In genomic region chr5:33438214-33438613, GRCm38 (mm10) we compare ENCODE assay signal across 8 mouse cellular contexts. TPM values are rescaled to one million over a fixed set of nuclear protein-coding genes. Genes with fewer than 3 reads are reported as not detected.
A peak's percentile ranks its signal among the peaks of the same experiment; 100 is the strongest.
DNase-seq lines count a peak whose midpoint lies in the region; ATAC-seq and TF ChIP-seq lines count a peak whose summit lies in the region.

No protein-coding gene starts in this region.

- H3ac ChIP-seq in C2C12 (ENCODE audit: control insufficient read depth, insufficient read length, low read depth), result no peak overlapping the region

- no peaks in the 10 kb centered on the region for H3K79me3 ChIP-seq in C2C12 (ENCODE audit: low read depth)

- no peak overlapping the region for H3K4me2 ChIP-seq in embryonic facial prominence, embryonic 14.5 days (ENCODE audit: low read depth, low read length)
- no peak overlapping the region for H3K4me2 ChIP-seq in heart, postnatal 0 days (ENCODE audit: low read depth, low read length)

- TF ChIP-seq EP300 in heart, postnatal 0 days (IDR thresholded peaks at IDR 0.05; ENCODE audit: low read depth), result no peak; the same call in 1 of the 2 replicates

- WGBS in embryonic facial prominence, embryonic 14.5 days, result 1% methylated on average over 23 of the region's 23 CpGs
- WGBS in heart, postnatal 0 days, result 2% methylated on average over 23 of the region's 23 CpGs
- WGBS in lung, adult 2 months, result 2% methylated on average over 23 of the region's 23 CpGs

- peaks cover 56% of the 10 kb centered on the region for H3K27me3 ChIP-seq in C2C12 (ENCODE audit: control insufficient read depth, insufficient read depth, insufficient read length)
- peaks cover 72% of the 10 kb centered on the region for H3K27me3 ChIP-seq in embryonic facial prominence, embryonic 14.5 days (replicated peaks; ENCODE audit: control insufficient read depth, insufficient read depth, low read length)
- peaks cover 75% of the 10 kb centered on the region for H3K27me3 ChIP-seq in heart, postnatal 0 days (ENCODE audit: control insufficient read depth, insufficient read depth, low read length)

- no peaks in the 10 kb centered on the region for H3K79me2 ChIP-seq in C2C12 (ENCODE audit: control insufficient read depth, insufficient read depth)

- H3K4me3 ChIP-seq in C2C12 (ENCODE audit: insufficient read depth, poor library complexity, severe bottlenecking), result no peak overlapping the region
- H3K4me3 ChIP-seq in embryonic facial prominence, embryonic 14.5 days (ENCODE audit: low read depth, low read length), result no peak overlapping the region
- no peak overlapping the region for H3K4me3 ChIP-seq in heart, postnatal 0 days (ENCODE audit: low read depth, low read length)
- H3K4me3 ChIP-seq in layer of hippocampus, adult 2 months, result no peak overlapping the region
- H3K4me3 ChIP-seq in lung, adult 2 months (replicated peaks; ENCODE audit: extremely low read depth, low read depth, low read length), result no peak overlapping the region

- no peak overlapping the region for H3K27ac ChIP-seq in embryonic facial prominence, embryonic 14.5 days (replicated peaks; ENCODE audit: low read depth, low read length)
- no peak overlapping the region for H3K27ac ChIP-seq in heart, postnatal 0 days (ENCODE audit: low read depth)
- no peak overlapping the region for H3K27ac ChIP-seq in layer of hippocampus, adult 2 months

- H3K9ac ChIP-seq in embryonic facial prominence, embryonic 14.5 days (ENCODE audit: low read depth, low read length), result no peak overlapping the region
- H3K9ac ChIP-seq in heart, postnatal 0 days (replicated peaks; ENCODE audit: low read depth, low read length), result no peak overlapping the region

- H3K4me1 ChIP-seq in embryonic facial prominence, embryonic 14.5 days (ENCODE audit: control insufficient read depth, insufficient read depth, low read length), result 0 out of 2 replicates have a peak, but pooled peaks cover 2% of the 10 kb centered on the region
- H3K4me1 ChIP-seq in heart, postnatal 0 days (ENCODE audit: control insufficient read depth, insufficient read depth), result peaks cover 10% of the 10 kb centered on the region; the same call in 1 of the 2 replicates
- peaks cover 2% of the 10 kb centered on the region; the same call in 1 of the 2 replicates for H3K4me1 ChIP-seq in lung, adult 2 months (ENCODE audit: control insufficient read depth, insufficient read depth, low read length)

- DNase-seq in T-cell, adult 2 months (ENCODE audit: low spot score), result peak; percentile 52
- DNase-seq in embryonic facial prominence, embryonic 14.5 days (ENCODE audit: low spot score), result peak; percentile 93
- peak; percentile 88 for DNase-seq in heart, postnatal 0 days (ENCODE audit: low spot score)
- DNase-seq in layer of hippocampus, adult 2 months (ENCODE audit: low spot score in 2 of 2), result peak; percentile 38 to 62
- peak; percentile 88 for DNase-seq in lung, adult 2 months
- peak; percentile 61 to 80 for DNase-seq in right cerebral cortex, postnatal 10 days (ENCODE audit: low spot score in 2 of 2)
- DNase-seq in urinary bladder, postnatal 36 days (ENCODE audit: low spot score in 2 of 2), result peak; percentile 80 to 88

- no peaks in the 10 kb centered on the region for H3K36me3 ChIP-seq in C2C12 (ENCODE audit: control insufficient read depth, insufficient read depth)
- no peaks in the 10 kb centered on the region for H3K36me3 ChIP-seq in embryonic facial prominence, embryonic 14.5 days (ENCODE audit: control insufficient read depth, insufficient read depth, low read length)
- no peaks in the 10 kb centered on the region for H3K36me3 ChIP-seq in heart, postnatal 0 days (replicated peaks; ENCODE audit: control insufficient read depth, insufficient read depth, low read length)

- TF ChIP-seq CTCF in C2C12 (IDR thresholded peaks at IDR 0.05; ENCODE audit: control insufficient read depth, insufficient read depth, insufficient read length), result no peak
- TF ChIP-seq CTCF in heart, postnatal 0 days (IDR thresholded peaks at IDR 0.05; ENCODE audit: low read depth), result no peak
- TF ChIP-seq CTCF in layer of hippocampus, adult 2 months (conservative IDR thresholded peaks at IDR 0.05), result no peak
- peak; percentile 2; the same call in 1 of the 2 replicates for TF ChIP-seq CTCF in lung, adult 2 months (IDR thresholded peaks at IDR 0.05; ENCODE audit: insufficient read depth, low read length)

- peak; percentile 94 for ATAC-seq in embryonic facial prominence, embryonic 14.5 days (ENCODE audit: low read depth)
- peak; percentile 87 for ATAC-seq in heart, postnatal 0 days (ENCODE audit: insufficient read depth, low read depth)

- no peak for TF ChIP-seq POLR2A in lung, adult 2 months (IDR thresholded peaks at IDR 0.05; ENCODE audit: borderline replicate concordance, extremely low read depth, low read depth, low read length)

- no peaks in the 10 kb centered on the region for H3K9me3 ChIP-seq in embryonic facial prominence, embryonic 14.5 days (ENCODE audit: control insufficient read depth, low read length)
- H3K9me3 ChIP-seq in heart, postnatal 0 days (replicated peaks; ENCODE audit: control insufficient read depth, low read length), result no peaks in the 10 kb centered on the region

TF ChIP-seq in C2C12, 6 proteins besides CTCF, POLR2A, EP300 and RAD21:
- TF ChIP-seq FOSL1 (IDR thresholded peaks at IDR 0.05; ENCODE audit: insufficient read depth, low read length, poor library complexity, severe bottlenecking) (no peak), MYOG (IDR thresholded peaks at IDR 0.05; ENCODE audit: control insufficient read depth, extremely low read depth, insufficient read length) (no peak), MYOD1 (IDR thresholded peaks at IDR 0.05; ENCODE audit: control insufficient read depth, insufficient read length, low read depth) (no peak), MAX (IDR thresholded peaks at IDR 0.05) (peak; percentile 90), USF1 (IDR thresholded peaks at IDR 0.05; ENCODE audit: low read depth) (no peak)

RNA-seq across cellular contexts. Expression of gene Nkx1-1, which starts 4.4 kb away (rescaled TPM):
- polyA plus RNA-seq in C2C12 (2012; fragmentation: generic; extraction: Trizol), result not detected
- polyA plus RNA-seq in embryonic facial prominence, embryonic 14.5 days (2014; fragmentation: Nextera tagmentation; extraction: Ambion mirVana), result not detected in 2 replicates
- not detected in 2 replicates for total RNA-seq in heart, postnatal 0 days (2014; rRNA removed; ENCODE audit: low replicate concordance)
- not detected in 2 replicates for polyA plus RNA-seq in heart, postnatal 0 days (2015; fragmentation: Nextera tagmentation; extraction: Ambion mirVana)
- total RNA-seq in layer of hippocampus, adult 2 months (2021), result not detected
- polyA plus RNA-seq in lung, adult 2 months (2012; rRNA removed), result not detected in 2 replicates

RNA-seq across cellular contexts. Expression of gene Uvssa, which starts 59.9 kb away (rescaled TPM):
- 0.94 TPM for polyA plus RNA-seq in C2C12 (2012; fragmentation: generic; extraction: Trizol)
- polyA plus RNA-seq in embryonic facial prominence, embryonic 14.5 days (2014; fragmentation: Nextera tagmentation; extraction: Ambion mirVana), result 7.1 and 9.0 TPM in 2 replicates
- 2.2 and 5.5 TPM in 2 replicates for total RNA-seq in heart, postnatal 0 days (2014; rRNA removed; ENCODE audit: low replicate concordance)
- 3.5 and 3.7 TPM in 2 replicates for polyA plus RNA-seq in heart, postnatal 0 days (2015; fragmentation: Nextera tagmentation; extraction: Ambion mirVana)
- total RNA-seq in layer of hippocampus, adult 2 months (2021), result 1 to 10 TPM; 5.9 to 7.0 TPM
- 4.8 and 5.9 TPM in 2 replicates for polyA plus RNA-seq in lung, adult 2 months (2012; rRNA removed)
